Mouse (Mus musculus): Measurements from ENCODE around the gene Eci3.
"Not testable (repeated sequence)": the region's sequence is repeated elsewhere in the genome, so short reads cannot be mapped to it uniquely, and the experiment has no call there.

The Eci3 gene

GRCm38 (mm10) chr13:34963511-34964397, at the start of gene Eci3:
TSS of gene Eci3 (minus strand) at chr13:34963810.
- peak; percentile 66 for DNase-seq (ENCODE audit: low spot score)

- DNase-seq (ENCODE audit: low spot score) = no peak
Measured at GRCm38 (mm10) chr13:34995925-34996324, 32.3 kb upstream of the Eci3 start.

GRCm38 (mm10) chr13:34993983-34994811, 30.6 kb upstream of the Eci3 start:
- DNase-seq (ENCODE audit: low spot score) = peak; percentile 96

GRCm38 (mm10) chr13:34993595-34993982, 30.0 kb upstream of the Eci3 start:
- DNase-seq (ENCODE audit: low spot score) = no peak

- DNase-seq (ENCODE audit: low spot score) = no peak
Measured at GRCm38 (mm10) chr13:34993085-34993484, 29.5 kb upstream of the Eci3 start.

- DNase-seq (ENCODE audit: low spot score) = no peak
Measured at GRCm38 (mm10) chr13:34991581-34992273, 28.1 kb upstream of the Eci3 start.

- DNase-seq (ENCODE audit: low spot score) = not testable (repeated sequence)
Measured at GRCm38 (mm10) chr13:34983479-34983878, 19.9 kb upstream of the Eci3 start.

- DNase-seq (ENCODE audit: low spot score) = not testable (repeated sequence)
Measured at GRCm38 (mm10) chr13:34978635-34979034, 15.0 kb upstream of the Eci3 start.

GRCm38 (mm10) chr13:34977410-34977809, 13.8 kb upstream of the Eci3 start:
- DNase-seq (ENCODE audit: low spot score) = no peak

GRCm38 (mm10) chr13:34976116-34976515, 12.5 kb upstream of the Eci3 start:
- DNase-seq (ENCODE audit: low spot score) = no peak

GRCm38 (mm10) chr13:34973770-34974169, 10.2 kb upstream of the Eci3 start:
- no peak for DNase-seq (ENCODE audit: low spot score)

GRCm38 (mm10) chr13:34973149-34973548, 9.5 kb upstream of the Eci3 start:
- DNase-seq (ENCODE audit: low spot score) = no peak

- not testable (repeated sequence) for DNase-seq (ENCODE audit: low spot score)
Measured at GRCm38 (mm10) chr13:34972456-34972855, 8.8 kb upstream of the Eci3 start.

GRCm38 (mm10) chr13:34965647-34966046, 2.0 kb upstream of the Eci3 start:
- not testable (repeated sequence) for DNase-seq (ENCODE audit: low spot score)

- DNase-seq (ENCODE audit: low spot score) = no peak
Measured at GRCm38 (mm10) chr13:34964866-34965265, 1.3 kb upstream of the Eci3 start.

GRCm38 (mm10) chr13:34964419-34964818, 809 bp upstream of the Eci3 start:
- DNase-seq (ENCODE audit: low spot score) = no peak

- no peak for DNase-seq (ENCODE audit: low spot score)
Measured at GRCm38 (mm10) chr13:34960996-34961770, 2.4 kb downstream of the Eci3 start.

- DNase-seq (ENCODE audit: low spot score) = not testable (repeated sequence)
Measured at GRCm38 (mm10) chr13:34958158-34958557, 5.5 kb downstream of the Eci3 start.

GRCm38 (mm10) chr13:34956901-34957300, 6.7 kb downstream of the Eci3 start:
- no peak for DNase-seq (ENCODE audit: low spot score)

- DNase-seq (ENCODE audit: low spot score) = not testable (repeated sequence)
Measured at GRCm38 (mm10) chr13:34951437-34951836, 12.2 kb downstream of the Eci3 start.

GRCm38 (mm10) chr13:34942370-34942769, 21.2 kb downstream of the Eci3 start:
- DNase-seq (ENCODE audit: low spot score) = no peak
